Mouse (Mus musculus) megakaryocyte progenitor cell, adult 5-6 weeks (primary cell): ENCODE results near the gene Hes7. TPM values are rescaled to one million over a fixed set of nuclear protein-coding genes. Genes with fewer than 3 reads are reported as not detected.

Experiments used
- ATAC-seq: replicated peaks from 2 replicates; pipeline ENCODE4 v1.8.0; 2016; ENCODE audit warnings: mild to moderate bottlenecking, moderate TSS enrichment, inconsistent platforms; ENCODE audit not compliant: poor library complexity
- total RNA-seq, 2 experiments: library from RNA; stranded (forward) in 1 of 2; stranded (reverse) in 1 of 2; fragments of 157-497, 149-512 nt in 1 of 2; fragments of 200-1000 nt in 1 of 2; gene quantifications; 2 replicates each; pipeline versions ENCODE4 v1.2.3 to v1.2.4; 2015 to 2017

Gene Hes7
- total RNA-seq, 2 experiments from 2014 or later = not detected

DNA sequence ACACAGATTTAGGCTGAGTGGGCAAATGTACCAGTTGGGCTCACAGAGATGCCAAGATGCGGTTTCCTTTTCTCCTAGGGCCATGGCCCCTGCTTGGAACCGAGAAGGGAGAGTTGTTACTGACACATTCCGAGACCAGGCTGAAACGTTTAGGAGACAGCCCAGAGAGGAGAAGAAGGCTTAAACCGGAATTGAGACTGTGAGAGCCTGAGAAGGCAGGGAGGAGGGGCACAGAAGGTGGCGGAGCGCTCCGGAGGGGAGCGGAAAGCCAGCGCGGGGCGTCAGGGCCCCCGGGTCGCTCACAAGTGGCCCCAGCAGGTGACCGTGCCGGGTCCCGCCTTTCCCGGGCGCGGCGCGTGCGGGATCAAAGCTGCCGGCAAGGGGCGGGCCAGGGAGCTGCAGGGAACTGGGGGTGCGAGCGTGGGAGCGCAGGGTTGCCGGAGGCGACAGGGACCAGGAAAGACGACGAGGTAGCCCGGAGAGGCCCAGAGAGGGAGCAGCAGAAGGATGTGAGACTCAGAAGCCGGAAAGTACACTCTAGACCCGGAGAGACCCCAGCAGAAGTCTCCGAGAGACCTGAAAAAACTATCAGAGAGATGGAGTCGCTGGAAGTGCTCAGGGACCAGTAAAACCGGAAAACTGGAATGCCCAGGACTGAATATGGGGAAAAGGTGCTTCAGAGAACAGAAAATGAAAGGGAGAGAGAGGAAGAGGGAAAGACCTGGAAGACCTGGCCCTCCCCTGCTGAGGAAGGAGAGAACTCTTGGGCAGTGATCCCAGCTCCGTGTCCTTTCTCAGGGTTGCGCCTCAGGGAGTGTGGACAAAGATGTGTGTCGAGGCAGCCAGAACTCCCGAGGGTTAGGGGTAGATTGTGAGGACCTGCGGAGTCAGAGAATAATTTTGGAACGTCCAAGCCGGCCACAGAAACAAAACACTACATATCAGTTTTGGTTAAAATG, 2.2 kb upstream of the Hes7 start:
- ATAC-seq = peak; percentile 17

DNA sequence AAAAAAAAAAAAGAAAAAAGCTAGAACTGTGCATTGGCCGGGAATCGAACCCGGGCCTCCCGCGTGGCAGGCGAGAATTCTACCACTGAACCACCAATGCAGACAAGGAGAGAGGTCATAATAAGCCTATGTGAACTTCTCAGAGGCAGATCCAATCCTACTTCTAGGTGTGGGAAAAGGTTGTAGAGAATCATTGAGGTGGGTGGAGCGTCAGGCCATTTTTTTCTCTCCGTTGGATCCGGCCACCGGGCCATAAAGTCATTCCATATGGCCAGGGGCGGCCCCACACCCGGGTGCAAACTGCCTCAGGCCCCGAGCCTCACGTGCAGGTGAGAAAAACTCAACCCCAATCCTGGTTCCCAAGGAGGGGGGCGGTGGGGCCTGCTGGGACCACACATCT, 1.4 kb upstream of the Hes7 start:
- ATAC-seq = peak; percentile 39

DNA sequence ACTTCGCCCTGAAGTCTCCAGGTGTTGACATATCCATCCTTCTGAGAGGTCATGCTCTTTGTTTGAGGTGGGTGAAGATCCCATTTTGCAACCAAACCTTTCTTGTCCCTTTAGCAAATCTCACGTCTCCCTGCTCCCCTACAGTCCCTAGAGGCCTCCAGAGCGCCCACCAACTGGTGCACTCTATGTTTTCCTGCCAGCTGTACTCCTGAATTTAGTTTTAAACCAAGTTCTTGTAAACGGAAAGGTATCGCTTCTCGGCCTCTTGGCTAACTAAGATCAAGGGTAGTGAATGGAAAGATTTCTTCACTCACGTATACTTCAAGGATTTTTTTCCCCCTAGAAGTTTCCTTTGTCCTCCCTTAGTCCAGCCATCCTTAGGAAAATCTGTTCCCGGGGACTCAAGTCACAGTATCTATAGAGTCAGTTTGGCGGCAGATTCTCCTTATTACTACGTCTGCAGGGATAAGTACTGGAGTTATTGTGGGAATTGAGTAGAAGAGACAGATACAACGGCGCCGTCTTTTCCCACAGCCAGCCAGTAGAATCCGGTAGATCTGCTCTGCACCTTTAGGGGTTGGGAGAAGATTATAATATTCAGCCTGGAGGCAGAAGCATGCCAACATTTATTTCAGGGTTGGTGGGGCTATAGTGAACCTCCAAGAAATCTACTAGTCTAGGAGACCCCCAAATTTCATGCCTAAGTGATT, 603 bp upstream of the Hes7 start:
- no peak for ATAC-seq

DNA sequence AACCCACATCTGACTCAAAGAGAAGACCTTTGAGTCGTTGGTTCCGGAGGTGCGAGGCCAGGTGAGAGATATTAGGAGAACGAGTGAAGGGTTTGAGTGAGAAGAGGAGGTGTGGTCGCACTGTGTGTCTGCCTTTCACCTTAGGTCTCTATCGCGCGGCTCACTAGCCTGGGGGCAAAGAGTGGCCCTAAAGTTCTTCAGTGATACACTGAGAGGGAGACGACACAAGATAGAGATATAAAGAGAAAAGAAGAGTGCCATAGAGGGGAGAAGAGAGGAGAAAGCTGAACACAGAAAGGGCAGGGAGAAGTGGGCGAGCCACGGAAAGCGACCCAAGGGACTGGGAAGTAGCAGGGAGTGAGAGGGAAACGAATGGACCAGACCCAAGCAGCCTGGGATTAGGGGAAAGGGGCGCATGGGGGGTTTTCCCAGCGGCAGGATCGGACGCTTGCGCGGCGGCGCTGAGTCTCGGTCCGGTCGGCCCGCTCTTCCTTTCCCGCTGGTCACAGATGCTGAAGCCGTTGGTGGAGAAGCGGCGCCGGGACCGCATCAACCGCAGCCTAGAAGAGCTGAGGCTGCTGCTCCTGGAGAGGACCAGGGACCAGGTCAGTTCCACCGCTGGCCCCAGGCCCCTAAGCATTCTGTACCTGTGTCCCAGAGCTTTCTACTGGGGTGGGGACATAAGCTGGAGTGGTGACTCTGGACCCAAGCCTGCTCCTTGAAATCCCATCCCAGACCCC, 967 bp downstream of the Hes7 start:
- ATAC-seq = no peak

DNA sequence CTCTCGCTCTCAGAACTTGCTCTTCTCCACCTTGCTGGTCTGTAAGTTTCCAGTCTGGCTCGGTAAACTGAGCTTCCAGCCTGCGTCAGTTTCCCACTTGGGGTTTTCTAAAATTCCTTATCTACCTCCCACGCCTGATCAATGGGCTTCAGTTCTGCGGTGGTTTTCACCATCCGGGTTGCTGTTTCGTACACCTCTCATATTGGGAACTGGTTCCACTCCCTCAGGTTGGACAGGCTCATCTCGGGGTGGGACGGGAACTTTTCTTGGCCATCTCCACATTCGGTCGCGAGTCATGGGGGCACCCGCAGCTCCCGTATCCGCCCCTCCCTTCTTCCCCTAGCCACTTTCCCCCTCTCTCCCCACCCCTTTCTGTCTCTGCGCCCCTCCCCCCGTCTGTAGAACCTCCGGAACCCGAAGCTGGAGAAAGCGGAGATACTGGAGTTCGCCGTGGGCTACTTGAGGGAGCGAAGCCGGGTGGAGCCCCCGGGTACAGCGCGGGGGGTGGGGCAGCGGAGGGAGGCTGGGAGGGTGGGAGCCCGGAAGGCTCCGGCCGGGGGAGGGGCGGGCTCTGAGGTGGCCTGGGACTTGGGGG, 1.6 kb downstream of the Hes7 start:
- no peak for ATAC-seq

DNA sequence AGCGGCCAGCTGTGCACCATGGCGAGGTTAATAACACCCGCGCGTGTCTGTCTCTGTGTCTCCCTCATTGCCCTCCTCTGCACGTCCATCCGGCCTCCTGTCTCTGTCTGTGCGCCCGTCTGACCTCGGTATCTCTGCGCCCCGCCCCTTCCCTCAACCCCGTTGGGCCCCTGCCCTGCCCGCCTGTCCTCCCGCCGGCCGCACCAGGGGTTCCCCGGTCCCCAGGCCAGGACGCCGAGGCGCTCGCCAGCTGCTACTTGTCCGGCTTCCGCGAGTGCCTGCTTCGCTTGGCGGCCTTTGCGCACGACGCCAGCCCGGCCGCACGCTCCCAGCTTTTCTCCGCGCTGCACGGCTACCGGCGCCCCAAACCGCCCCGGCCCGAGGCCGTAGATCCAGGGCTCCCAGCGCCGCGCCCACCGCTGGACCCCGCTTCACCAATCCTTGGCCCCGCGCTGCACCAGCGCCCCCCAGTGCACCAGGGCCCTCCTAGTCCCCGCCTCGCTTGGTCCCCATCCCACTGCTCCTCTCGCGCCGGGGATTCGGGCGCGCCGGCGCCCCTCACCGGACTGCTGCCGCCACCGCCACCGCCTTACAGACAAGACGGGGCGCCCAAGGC, 2.2 kb downstream of the Hes7 start, which contains the start of gene 9130213A22Rik:
Gene 9130213A22Rik (minus strand): TSS at position 254 of the 616 bp plus-strand sequence.
- peak; percentile 26 for ATAC-seq

DNA sequence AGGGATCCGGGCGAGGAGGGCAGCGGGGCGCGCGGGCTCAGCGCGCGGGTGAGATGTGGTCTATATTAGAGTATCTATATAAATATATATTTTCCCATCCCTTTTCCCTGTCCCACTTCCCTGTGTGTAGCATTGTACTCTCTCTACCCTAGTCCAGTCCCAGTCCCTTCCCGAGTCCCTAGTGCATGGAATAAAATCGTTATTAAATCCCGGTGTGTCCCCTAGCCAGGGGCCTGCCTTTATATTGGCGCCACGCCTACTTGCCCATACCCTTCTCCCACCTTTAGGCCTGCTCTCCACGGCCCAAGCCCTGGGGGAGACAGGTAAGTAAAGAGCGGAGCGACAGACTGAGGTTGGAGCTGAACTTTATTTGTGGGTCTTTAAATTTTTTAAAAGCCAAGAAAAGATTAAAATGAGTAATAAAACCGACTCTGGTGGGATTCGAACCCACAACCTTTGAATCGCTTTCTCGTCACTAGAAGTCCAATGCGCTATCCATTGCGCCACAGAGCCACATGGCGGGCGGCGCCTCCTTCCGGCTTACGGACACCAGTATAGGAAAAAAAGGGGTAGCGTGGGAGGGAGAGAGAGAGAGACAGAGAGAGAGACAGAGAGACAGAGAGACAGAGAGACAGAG, 3.0 kb downstream of the Hes7 start:
- peak; percentile 26 for ATAC-seq

DNA sequence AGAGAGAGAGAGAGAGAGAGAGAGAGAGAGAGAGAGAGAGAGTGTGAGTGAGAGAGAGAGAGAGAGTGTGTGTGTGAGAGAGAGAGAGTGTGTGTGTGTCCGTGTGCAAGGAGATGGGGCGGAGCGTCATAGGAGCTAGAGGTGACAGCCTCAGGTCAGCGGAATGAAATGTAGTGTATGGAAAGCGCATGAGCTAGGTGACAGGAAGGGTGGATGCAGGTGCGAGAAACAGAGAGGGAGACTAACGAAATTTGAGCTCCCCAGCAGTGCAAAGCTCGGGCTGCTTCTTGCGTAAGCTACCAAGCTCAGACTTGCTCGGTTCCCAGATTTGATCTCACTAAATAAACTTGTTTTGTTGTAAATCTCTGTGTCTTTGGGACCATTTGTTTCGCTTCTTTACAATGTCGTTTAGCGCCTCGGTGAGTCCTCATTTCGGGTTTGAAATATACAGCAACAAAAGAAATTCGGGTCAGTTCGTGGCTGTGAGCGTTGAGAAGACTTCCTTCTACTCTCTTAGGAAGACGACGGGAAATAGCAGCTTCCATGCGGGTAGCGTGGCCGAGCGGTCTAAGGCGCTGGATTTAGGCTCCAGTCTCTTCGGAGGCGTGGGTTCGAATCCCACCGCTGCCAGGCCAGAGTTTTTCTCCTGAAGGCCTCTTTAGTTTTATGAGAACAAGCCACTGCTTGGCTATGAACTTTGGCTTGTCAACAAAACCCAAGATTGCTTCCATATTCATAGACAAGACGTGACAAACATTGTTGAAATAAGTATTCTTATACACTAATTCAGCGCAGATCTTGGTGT, 3.7 kb downstream of the Hes7 start:
- ATAC-seq = peak; percentile 44

DNA sequence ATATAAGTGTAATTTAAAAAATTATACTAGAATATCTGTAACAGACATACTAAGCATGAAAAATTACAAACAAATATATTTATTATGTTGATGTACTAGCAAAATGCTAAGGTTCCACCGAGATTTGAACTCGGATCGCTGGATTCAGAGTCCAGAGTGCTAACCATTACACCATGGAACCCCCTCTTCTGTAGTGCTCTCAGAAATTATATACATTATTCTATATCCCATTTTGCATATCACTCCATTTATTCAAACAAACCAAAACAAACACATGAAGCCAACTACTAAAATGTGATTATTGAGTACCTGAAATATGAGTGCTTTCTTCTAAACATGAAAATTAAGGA, 4.3 kb downstream of the Hes7 start:
- ATAC-seq = peak; percentile 4

DNA sequence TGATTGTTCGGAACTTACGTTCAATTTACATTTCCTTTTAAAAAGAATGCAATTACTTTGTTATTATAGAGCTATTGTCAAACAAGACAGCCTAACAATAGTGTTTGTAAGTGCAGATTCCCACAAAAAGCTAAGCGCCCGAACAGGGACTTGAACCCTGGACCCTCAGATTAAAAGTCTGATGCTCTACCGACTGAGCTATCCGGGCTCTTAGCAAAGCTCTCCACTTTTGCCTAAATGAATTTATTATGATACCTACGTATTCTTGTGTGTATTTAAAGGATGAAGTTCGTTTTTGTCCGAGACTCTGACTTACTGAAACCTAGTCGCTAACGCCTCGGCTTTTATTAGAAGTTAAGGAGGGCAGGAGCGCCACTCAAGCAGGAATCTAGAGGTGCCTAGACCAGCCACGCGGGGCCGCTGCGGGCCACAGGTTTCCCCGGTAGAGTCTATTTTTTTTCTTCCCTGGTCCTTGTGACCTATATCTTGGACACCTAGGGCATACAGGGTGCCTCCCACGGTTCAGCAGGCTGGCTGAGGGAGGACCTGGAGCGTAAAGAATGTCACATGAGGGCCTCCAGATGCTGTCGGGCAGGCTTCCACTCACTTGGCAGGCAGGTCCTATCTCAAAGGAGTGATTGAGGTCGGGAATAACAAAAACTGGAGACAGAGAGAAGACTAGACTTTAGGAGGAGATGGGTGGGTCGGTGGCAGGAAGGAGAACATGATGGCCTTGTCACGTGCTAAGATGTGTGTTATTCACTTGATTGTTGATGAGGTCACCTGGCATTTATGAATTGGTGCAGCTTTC, 5.0 kb downstream of the Hes7 start:
- peak; percentile 40 for ATAC-seq

DNA sequence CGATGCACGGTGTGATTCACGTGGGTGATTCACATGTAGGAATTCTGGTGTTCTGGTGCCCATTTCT, 5.5 kb downstream of the Hes7 start, which contains the start of gene Aloxe3:
Gene Aloxe3 (plus strand): TSS at position 45 of the 67 bp plus-strand sequence.
- no peak for ATAC-seq

DNA sequence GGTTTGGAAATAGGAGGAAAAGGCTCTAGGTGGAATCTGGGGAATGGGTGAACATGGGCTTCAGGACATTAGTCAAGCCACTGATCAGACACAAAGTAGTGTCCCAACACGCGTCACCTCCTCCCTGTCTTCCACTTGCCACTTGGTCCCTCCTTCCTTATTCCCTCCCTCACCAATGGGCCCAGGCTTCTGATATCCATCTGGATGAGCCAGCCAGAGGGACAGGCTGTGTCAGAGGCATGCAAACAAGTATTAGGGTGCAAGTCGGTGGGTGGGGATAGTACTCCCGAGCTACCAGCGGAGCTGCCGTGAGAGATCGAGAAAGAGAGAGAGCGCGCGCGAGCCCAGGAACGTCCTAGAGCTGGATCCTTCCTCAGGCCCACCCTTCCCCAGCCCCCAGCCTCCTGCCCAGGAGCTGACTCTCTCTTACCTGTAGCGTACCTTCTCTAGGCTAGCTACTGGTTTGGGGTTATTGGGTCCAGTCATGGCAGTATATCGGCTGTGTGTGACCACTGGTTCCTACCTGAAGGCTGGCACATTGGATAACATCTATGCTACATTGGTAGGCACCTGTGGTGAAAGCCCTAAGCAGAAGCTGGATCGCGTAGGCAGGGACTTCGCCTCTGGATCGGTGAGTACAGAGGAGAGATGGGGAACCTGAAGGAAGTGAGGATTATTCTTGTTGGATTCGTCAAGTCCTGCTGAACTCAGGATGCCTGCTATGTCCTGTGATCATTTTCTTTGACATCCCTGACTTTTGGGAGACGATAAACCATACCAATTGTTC, 5.9 kb downstream of the Hes7 start:
- no peak for ATAC-seq

DNA sequence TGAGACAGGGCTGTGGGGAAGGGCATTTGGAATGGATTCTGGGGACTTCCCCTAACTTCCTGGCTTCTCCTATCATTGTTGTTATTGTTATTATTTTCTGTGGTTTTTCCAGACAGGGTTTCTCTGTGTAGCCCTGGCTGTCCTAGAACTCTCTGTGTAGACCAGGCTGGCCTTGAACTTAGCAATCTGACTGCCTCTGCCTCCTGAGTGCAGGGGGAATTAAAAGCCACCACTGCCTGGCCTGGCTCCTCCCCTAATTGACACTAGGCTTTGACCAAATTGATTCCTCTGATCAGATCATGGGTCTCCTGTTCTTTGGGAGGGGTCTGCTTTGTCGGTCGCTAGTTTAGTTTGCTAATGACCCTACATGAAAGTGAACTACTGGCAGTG, 6.5 kb downstream of the Hes7 start:
- no peak for ATAC-seq

DNA sequence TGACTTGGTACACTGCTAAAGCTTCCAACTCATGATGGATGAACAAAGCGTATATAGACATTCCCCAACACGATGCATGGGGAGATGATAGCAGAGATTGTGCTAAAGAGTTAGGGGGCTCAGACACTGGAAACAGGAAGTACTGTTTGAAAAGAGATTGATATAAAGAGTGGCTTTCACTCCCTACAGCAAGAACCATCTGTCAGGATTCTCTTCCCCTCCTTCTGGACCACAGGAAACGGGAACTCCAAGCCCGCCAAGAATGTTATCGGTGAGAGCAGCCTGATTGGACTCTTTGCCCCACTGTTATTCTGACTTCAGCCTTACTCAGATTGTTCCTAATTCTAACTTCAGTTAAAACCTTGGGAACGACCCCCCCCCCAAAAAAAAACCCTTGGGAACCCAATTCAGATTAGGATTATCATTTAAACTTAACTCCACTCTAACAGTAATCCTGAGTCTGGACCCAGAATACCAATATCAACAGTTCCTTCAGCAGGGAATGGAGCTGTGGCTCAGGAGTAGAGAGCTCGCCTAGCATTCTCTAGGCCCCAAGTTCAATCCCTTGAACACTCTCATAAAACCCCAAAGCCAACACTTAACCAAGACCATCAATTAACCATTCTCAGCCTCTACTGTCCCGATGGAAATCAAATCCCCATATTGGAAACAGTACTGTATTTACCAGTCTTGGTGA, 8.4 kb downstream of the Hes7 start:
- ATAC-seq = no peak

DNA sequence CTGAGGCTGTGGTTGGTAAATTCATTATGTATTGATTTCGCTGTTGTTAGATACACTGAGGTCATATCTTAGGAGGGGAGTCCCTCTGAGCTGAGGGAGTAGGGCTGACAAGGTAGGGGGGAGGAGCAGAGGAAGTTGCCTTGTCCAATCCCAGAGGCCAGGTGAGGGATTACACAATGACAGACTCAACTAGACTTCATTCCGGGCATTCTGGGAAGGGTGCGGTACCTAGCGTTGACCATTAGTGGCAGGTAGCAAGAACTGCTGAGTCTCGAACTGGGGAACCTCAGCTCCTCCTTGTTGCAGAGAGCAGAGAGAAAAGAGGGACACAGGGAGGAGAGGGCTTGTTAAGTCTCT, 13.3 kb downstream of the Hes7 start:
- peak; percentile 6; the same call in 1 of the 2 replicates for ATAC-seq

DNA sequence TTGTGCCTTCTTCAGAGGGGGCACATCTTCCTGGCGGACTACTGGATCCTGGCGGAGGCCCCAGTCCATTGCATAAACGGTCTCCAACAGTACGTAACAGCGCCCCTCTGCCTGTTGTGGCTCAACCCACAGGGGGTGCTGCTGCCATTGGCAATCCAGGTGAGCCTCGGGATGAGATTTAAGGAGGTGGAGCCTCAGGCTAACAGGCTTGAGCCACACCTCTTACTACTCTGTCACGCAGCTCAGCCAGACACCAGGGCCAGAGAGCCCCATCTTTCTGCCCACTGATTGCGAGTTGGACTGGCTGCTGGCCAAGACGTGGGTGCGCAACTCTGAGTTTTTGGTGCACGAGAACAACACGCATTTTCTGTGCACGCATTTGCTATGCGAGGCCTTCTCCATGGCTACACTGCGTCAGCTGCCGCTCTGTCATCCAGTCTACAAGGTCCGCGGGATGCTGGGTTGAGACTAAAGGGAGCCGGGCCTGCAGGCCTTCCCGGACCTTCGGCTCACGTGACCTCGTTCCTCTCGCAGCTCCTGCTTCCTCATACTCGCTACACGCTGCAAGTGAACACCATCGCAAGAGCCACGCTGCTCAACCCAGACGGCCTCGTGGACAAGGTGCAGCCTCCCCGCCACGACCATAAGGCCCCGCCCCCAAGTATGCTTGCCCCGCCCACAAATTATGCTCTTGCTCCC, 13.9 kb downstream of the Hes7 start:
- ATAC-seq = peak; percentile 87

DNA sequence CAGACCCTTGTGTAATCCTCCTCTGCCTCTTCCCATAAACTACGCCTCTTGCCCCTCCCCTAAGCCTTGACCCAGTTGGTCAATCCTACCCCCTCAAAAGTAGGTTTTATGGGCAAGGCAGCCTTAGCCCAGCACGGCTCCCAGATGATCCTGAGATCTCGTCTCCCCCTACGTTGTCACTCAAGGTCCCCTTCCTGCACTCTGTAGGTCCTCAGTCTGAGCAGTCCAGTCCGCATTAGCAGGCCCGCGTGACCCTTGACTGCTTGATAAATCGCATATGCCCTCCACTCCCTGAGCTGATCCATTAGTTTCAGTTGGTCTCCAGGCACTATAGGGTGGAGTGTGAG, 14.4 kb downstream of the Hes7 start:
- ATAC-seq = no peak
